Mouse (Mus musculus): ENCODE measurements around the gene Mdfi.

DNA sequence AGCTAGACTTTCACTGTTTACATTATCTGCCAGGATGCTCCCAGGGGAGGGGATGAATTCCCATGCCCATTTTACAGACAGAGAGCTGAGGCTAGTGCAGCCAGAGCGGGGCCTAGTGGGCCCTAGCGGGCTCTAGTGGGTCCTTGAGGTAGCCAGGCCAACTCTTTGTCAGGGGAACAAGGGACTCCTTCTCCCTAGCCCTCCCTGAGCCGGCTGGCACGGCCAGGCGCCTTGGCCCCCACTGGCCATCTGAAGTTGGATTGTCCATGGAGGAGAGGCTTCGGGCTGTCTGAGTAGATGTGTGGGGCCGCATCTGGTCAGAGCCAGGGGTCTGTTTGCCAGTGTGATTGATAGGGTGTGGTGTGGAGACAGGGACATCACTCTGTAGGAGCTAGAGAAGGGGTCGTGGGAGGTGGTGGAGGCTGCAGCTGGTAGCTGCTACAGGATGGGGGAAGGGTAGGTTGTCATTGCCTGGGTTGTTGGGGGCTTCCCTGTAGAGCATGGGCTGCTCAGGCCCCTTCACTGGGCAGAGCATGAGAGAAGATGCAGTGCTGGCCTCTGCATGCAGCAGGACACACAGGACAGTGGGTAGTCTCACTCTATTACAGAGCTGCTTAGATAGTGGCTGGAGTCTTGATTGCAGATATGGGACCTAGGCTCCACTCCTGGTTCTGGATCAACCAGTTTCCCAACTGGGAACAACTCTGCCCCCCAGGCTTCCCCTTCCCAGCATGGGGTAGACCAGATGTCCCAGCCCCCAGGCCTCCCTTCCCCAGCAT is 50.9 kb downstream of the Mdfi start:
- TF ChIP-seq CTCF (IDR thresholded peaks at IDR 0.05; ENCODE audit: low read depth) = no peak
- no peak for TF ChIP-seq EP300 (IDR thresholded peaks at IDR 0.05; ENCODE audit: low read depth)
